Mouse (Mus musculus): ENCODE measurements around the gene Hydin. TPM values are rescaled to one million over a fixed set of nuclear protein-coding genes. Genes with fewer than 3 reads are reported as not detected.

Gene Hydin
- polyA plus RNA-seq, 2 experiments, result 0.01 TPM; not detected in 1

- Histone ChIP-seq H3K9ac (ENCODE audit: low read depth, low read length, severe bottlenecking) (no peak overlapping the region), H3K4me2 (replicated peaks; ENCODE audit: low read depth, low read length, severe bottlenecking) (no peak overlapping the region), H3K9me3 (ENCODE audit: control insufficient read depth, low read length) (no peaks in the 10 kb centered on the region), H3K27ac (replicated peaks; ENCODE audit: low read depth, low read length) (no peak overlapping the region), H3K27me3 (ENCODE audit: control insufficient read depth, insufficient read depth, low read length) (no peaks in the 10 kb centered on the region), H3K4me1 (ENCODE audit: control insufficient read depth, insufficient read depth, low read length) (no peaks in the 10 kb centered on the region), H3K4me3 (replicated peaks; ENCODE audit: low read length) (no peak overlapping the region), H3K36me3 (ENCODE audit: control insufficient read depth, insufficient read depth, low read length) (no peaks in the 10 kb centered on the region)
- WGBS, result 81% methylated on average over 7 of the region's 7 CpGs
- no peak for DNase-seq (ENCODE audit: low spot score)
- TF ChIP-seq POLR2A (IDR thresholded peaks at IDR 0.05; ENCODE audit: borderline replicate concordance, extremely low read depth, insufficient read depth, insufficient read length), result no peak
- ATAC-seq (ENCODE audit: low FRiP score, low read depth), result no peak
Observed at GRCm38 (mm10) chr8:110417801-110418200, 151.0 kb downstream of the Hydin start.

- ATAC-seq (ENCODE audit: low FRiP score, low read depth) (no peak), DNase-seq (ENCODE audit: low spot score) (no peak)
- no peaks in the 10 kb centered on the region for H3K27me3 ChIP-seq (ENCODE audit: control insufficient read depth, insufficient read depth, low read length)
- no peak overlapping the region for H3K9ac ChIP-seq (ENCODE audit: low read depth, low read length, severe bottlenecking)
- no peak overlapping the region for H3K4me2 ChIP-seq (replicated peaks; ENCODE audit: low read depth, low read length, severe bottlenecking)
- no peak overlapping the region for H3K27ac ChIP-seq (replicated peaks; ENCODE audit: low read depth, low read length)
- H3K36me3 ChIP-seq (ENCODE audit: control insufficient read depth, insufficient read depth, low read length), result no peaks in the 10 kb centered on the region
- TF ChIP-seq POLR2A (IDR thresholded peaks at IDR 0.05; ENCODE audit: borderline replicate concordance, extremely low read depth, insufficient read depth, insufficient read length), result no peak
- H3K9me3 ChIP-seq (ENCODE audit: control insufficient read depth, low read length), result no peaks in the 10 kb centered on the region
- no peaks in the 10 kb centered on the region for H3K4me1 ChIP-seq (ENCODE audit: control insufficient read depth, insufficient read depth, low read length)
- H3K4me3 ChIP-seq (replicated peaks; ENCODE audit: low read length), result no peak overlapping the region
- WGBS, result 81% methylated on average over 5 of the region's 5 CpGs
Observed at GRCm38 (mm10) chr8:110419711-110420110, 152.9 kb downstream of the Hydin start.

DNA sequence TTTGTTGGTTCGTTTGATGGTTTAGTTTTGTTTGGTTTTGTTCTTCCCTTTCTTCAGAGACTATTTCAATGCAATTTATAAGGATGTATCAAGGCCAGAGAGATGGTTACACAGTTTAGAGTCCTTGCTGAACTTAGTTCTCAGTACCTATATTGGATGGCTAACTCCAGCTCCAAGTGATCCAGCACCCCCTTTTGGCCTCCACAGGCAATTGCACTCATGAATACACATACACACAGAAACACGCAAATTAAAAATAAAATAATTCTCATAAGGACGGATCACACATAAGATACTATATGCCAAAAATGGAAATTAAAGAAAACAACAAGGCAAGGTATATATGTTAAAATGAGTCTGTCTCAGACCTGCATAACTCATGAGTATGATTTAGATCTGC lies 153.4 kb downstream of the Hydin start:
- Histone ChIP-seq H3K4me3 (replicated peaks; ENCODE audit: low read length) (no peak overlapping the region), H3K9me3 (ENCODE audit: control insufficient read depth, low read length) (no peaks in the 10 kb centered on the region), H3K27me3 (ENCODE audit: control insufficient read depth, insufficient read depth, low read length) (no peaks in the 10 kb centered on the region), H3K9ac (ENCODE audit: low read depth, low read length, severe bottlenecking) (no peak overlapping the region), H3K4me2 (replicated peaks; ENCODE audit: low read depth, low read length, severe bottlenecking) (no peak overlapping the region), H3K27ac (replicated peaks; ENCODE audit: low read depth, low read length) (no peak overlapping the region), H3K4me1 (ENCODE audit: control insufficient read depth, insufficient read depth, low read length) (no peaks in the 10 kb centered on the region), H3K36me3 (ENCODE audit: control insufficient read depth, insufficient read depth, low read length) (no peaks in the 10 kb centered on the region)
- 88% methylated on average over 3 of the region's 3 CpGs for WGBS
- no peak for DNase-seq (ENCODE audit: low spot score)
- no peak for TF ChIP-seq POLR2A (IDR thresholded peaks at IDR 0.05; ENCODE audit: borderline replicate concordance, extremely low read depth, insufficient read depth, insufficient read length)
- ATAC-seq (ENCODE audit: low FRiP score, low read depth), result no peak

- H3K9me3 ChIP-seq (ENCODE audit: control insufficient read depth, low read length), result no peaks in the 10 kb centered on the region
- no peaks in the 10 kb centered on the region for H3K4me1 ChIP-seq (ENCODE audit: control insufficient read depth, insufficient read depth, low read length)
- H3K36me3 ChIP-seq (ENCODE audit: control insufficient read depth, insufficient read depth, low read length), result no peaks in the 10 kb centered on the region
- 85% methylated on average over 8 of the region's 8 CpGs for WGBS
- H3K27me3 ChIP-seq (ENCODE audit: control insufficient read depth, insufficient read depth, low read length), result no peaks in the 10 kb centered on the region
- no peak overlapping the region for H3K4me3 ChIP-seq (replicated peaks; ENCODE audit: low read length)
- H3K4me2 ChIP-seq (replicated peaks; ENCODE audit: low read depth, low read length, severe bottlenecking), result no peak overlapping the region
- H3K9ac ChIP-seq (ENCODE audit: low read depth, low read length, severe bottlenecking), result no peak overlapping the region
- TF ChIP-seq POLR2A (IDR thresholded peaks at IDR 0.05; ENCODE audit: borderline replicate concordance, extremely low read depth, insufficient read depth, insufficient read length), result no peak
- no peak for ATAC-seq (ENCODE audit: low FRiP score, low read depth)
- H3K27ac ChIP-seq (replicated peaks; ENCODE audit: low read depth, low read length), result no peak overlapping the region
- DNase-seq (ENCODE audit: low spot score), result no peak
Observed at GRCm38 (mm10) chr8:110424146-110424545, 157.4 kb downstream of the Hydin start.

DNA sequence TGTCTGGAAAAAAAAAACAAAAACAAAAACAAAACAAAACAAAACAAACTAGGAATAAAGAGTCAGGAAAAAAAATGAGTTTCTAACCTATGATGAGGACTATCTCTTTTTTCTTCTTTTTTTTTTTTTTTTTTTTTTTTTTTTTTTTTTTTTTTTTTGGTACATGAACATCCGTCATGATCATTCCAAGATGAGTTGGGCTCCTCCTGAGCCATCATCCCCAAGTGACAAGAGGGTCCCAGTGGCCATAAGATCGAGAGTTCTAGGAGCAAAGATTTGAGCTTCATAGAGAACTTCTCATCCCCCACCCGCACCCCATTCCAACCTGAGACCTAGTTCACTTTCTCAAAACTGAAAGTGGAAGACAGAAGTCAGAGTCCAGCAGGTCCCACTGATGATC lies 164.6 kb downstream of the Hydin start:
- no peaks in the 10 kb centered on the region for H3K27me3 ChIP-seq (ENCODE audit: control insufficient read depth, insufficient read depth, low read length)
- H3K36me3 ChIP-seq (ENCODE audit: control insufficient read depth, insufficient read depth, low read length), result no peaks in the 10 kb centered on the region
- no peak overlapping the region for H3K4me2 ChIP-seq (replicated peaks; ENCODE audit: low read depth, low read length, severe bottlenecking)
- WGBS, result 89% methylated on average over 3 of the region's 3 CpGs
- H3K9ac ChIP-seq (ENCODE audit: low read depth, low read length, severe bottlenecking), result no peak overlapping the region
- H3K27ac ChIP-seq (replicated peaks; ENCODE audit: low read depth, low read length), result no peak overlapping the region
- no peak for ATAC-seq (ENCODE audit: low FRiP score, low read depth)
- no peak for DNase-seq (ENCODE audit: low spot score)
- no peak for TF ChIP-seq POLR2A (IDR thresholded peaks at IDR 0.05; ENCODE audit: borderline replicate concordance, extremely low read depth, insufficient read depth, insufficient read length)
- no peaks in the 10 kb centered on the region for H3K9me3 ChIP-seq (ENCODE audit: control insufficient read depth, low read length)
- H3K4me1 ChIP-seq (ENCODE audit: control insufficient read depth, insufficient read depth, low read length), result no peaks in the 10 kb centered on the region
- no peak overlapping the region for H3K4me3 ChIP-seq (replicated peaks; ENCODE audit: low read length)

DNA sequence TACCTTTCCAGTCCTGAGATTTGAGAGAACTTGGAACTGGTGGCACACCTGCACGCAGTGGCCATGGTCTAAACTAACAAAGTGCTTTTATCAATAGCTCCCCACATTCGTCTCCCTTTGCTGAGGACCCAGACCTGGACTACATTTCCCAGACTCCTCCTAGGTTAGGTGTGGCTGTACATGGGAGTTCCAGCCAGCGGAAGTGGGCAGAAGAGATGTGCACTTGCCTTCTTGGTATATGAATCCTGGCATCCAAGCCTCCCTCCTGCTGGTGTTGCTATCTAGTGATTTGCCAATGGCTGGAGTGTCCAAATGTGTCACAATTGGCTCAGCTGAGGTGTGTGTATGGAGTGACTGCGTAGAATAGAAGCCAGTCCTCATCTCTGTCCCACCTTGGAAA lies 173.8 kb downstream of the Hydin start:
- no peaks in the 10 kb centered on the region for H3K9me3 ChIP-seq (ENCODE audit: control insufficient read depth, low read length)
- no peak overlapping the region for H3K27ac ChIP-seq (replicated peaks; ENCODE audit: low read depth, low read length)
- H3K9ac ChIP-seq (ENCODE audit: low read depth, low read length, severe bottlenecking), result no peak overlapping the region
- 85% methylated on average over 4 of the region's 4 CpGs for WGBS
- H3K27me3 ChIP-seq (ENCODE audit: control insufficient read depth, insufficient read depth, low read length), result no peaks in the 10 kb centered on the region
- ATAC-seq (ENCODE audit: low FRiP score, low read depth), result no peak
- DNase-seq (ENCODE audit: low spot score), result no peak
- no peak for TF ChIP-seq POLR2A (IDR thresholded peaks at IDR 0.05; ENCODE audit: borderline replicate concordance, extremely low read depth, insufficient read depth, insufficient read length)
- H3K4me2 ChIP-seq (replicated peaks; ENCODE audit: low read depth, low read length, severe bottlenecking), result no peak overlapping the region
- H3K4me3 ChIP-seq (replicated peaks; ENCODE audit: low read length), result no peak overlapping the region
- no peaks in the 10 kb centered on the region for H3K4me1 ChIP-seq (ENCODE audit: control insufficient read depth, insufficient read depth, low read length)
- H3K36me3 ChIP-seq (ENCODE audit: control insufficient read depth, insufficient read depth, low read length), result no peaks in the 10 kb centered on the region
